Mouse (Mus musculus) hindbrain, embryonic 13.5 days (tissue): ENCODE data around the gene Ptgfrn. TPM values are rescaled to one million over a fixed set of nuclear protein-coding genes. Genes with fewer than 3 reads are reported as not detected.

Source experiments
- ATAC-seq: fragments of 200-750 bp; cut with Nextera tagmentation; 2 replicates; pipeline ENCODE4 v1.8.0; 2017; ENCODE audit warnings: moderate TSS enrichment; ENCODE audit not compliant: low FRiP score
- H3K27ac ChIP-seq: fragments of 300-500 bp; sonication (generic); 2 replicates; pipeline ENCODE4 v1.5.1; 2015; ENCODE audit warnings: inconsistent platforms, mild to moderate bottlenecking, moderate library complexity
- H3K27me3 ChIP-seq: fragments of 300-500 bp; sonication (generic); 2 replicates; pipeline ENCODE4 v1.6.1; 2015; ENCODE audit warnings: mild to moderate bottlenecking, inconsistent platforms
- H3K36me3 ChIP-seq: fragments of 300-500 bp; sonication (generic); 2 replicates; pipeline ENCODE4 v1.6.1; 2015; ENCODE audit warnings: mild to moderate bottlenecking, inconsistent platforms
- H3K4me1 ChIP-seq: fragments of 300-500 bp; sonication (generic); replicated peaks from 2 replicates; pipeline ENCODE4 v1.6.1; 2015; ENCODE audit warnings: inconsistent platforms
- H3K4me2 ChIP-seq: fragments of 300-500 bp; sonication (generic); 2 replicates; pipeline ENCODE4 v1.6.1; 2015; ENCODE audit warnings: inconsistent platforms, mild to moderate bottlenecking, moderate library complexity
- H3K4me3 ChIP-seq: fragments of 300-500 bp; sonication (generic); 2 replicates; pipeline ENCODE4 v1.5.1; 2015; ENCODE audit warnings: mild to moderate bottlenecking, inconsistent platforms
- H3K9ac ChIP-seq: fragments of 300-500 bp; sonication (generic); 2 replicates; pipeline ENCODE4 v1.6.1; 2015; ENCODE audit warnings: mild to moderate bottlenecking, inconsistent platforms
- H3K9me3 ChIP-seq: fragments of 300-500 bp; sonication (generic); 2 replicates; pipeline ENCODE4 v1.6.1; 2016; ENCODE audit warnings: inconsistent platforms
- WGBS: fragments of 180-500 bp; shearing (Covaris S2); methylation state at CpG from one replicate; pipeline ENCODE4 v1.1.7; 2015; 5-methylcytosine and 5-hydroxymethylcytosine counted together
- polyA plus RNA-seq: library from polyadenylated mRNA; unstranded; fragments of >200 nt; fragmentation: Nextera tagmentation; extraction: Ambion mirVana; gene quantifications from 2 replicates; pipeline ENCODE4 v1.2.1, GENCODE M21; 2015

Gene Ptgfrn
- polyA plus RNA-seq, 1 experiment from 2014 or later, result 2.1 TPM

- no peak for ATAC-seq
- WGBS, result 95% methylated on average over 4 of the region's 4 CpGs
- Histone ChIP-seq H3K4me2 (no peak within 1 kb of the TSS), H3K9me3 (no peaks in the 10 kb centered on the region), H3K4me1 (no peaks in the 10 kb centered on the region), H3K36me3 (no peaks in the 10 kb centered on the region), H3K9ac (no peak within 1 kb of the TSS), H3K27me3 (no peaks in the 10 kb centered on the region), H3K4me3 (no peak within 1 kb of the TSS), H3K27ac (no peak within 1 kb of the TSS)
Observed at GRCm38 (mm10) chr3:101029339-101029738, 80.7 kb downstream of the Ptgfrn start, which contains the start of gene Cd101. Gene Cd101, minus strand, starts transcription at chr3:101029556.

- WGBS, result 82% methylated on average over 1 of the region's 1 CpGs
- no peaks in the 10 kb centered on the region for H3K9me3 ChIP-seq
- no peaks in the 10 kb centered on the region for H3K27me3 ChIP-seq
- ATAC-seq, result no peak
- no peak overlapping the region for H3K4me3 ChIP-seq
- no peaks in the 10 kb centered on the region for H3K4me1 ChIP-seq
- H3K36me3 ChIP-seq, result no peaks in the 10 kb centered on the region
- no peak overlapping the region for H3K27ac ChIP-seq
- no peak overlapping the region for H3K9ac ChIP-seq
- H3K4me2 ChIP-seq, result no peak overlapping the region
Observed at GRCm38 (mm10) chr3:101026741-101027140, 83.3 kb downstream of the Ptgfrn start.

GRCm38 (mm10) chr3:101022967-101023366, 87.1 kb downstream of the Ptgfrn start:
- no peaks in the 10 kb centered on the region for H3K9me3 ChIP-seq
- H3K27ac ChIP-seq, result no peak overlapping the region
- H3K4me1 ChIP-seq, result no peaks in the 10 kb centered on the region
- H3K27me3 ChIP-seq, result no peaks in the 10 kb centered on the region
- no peak for ATAC-seq
- no peak overlapping the region for H3K4me3 ChIP-seq
- WGBS, result 91% methylated on average over 6 of the region's 6 CpGs
- H3K4me2 ChIP-seq, result no peak overlapping the region
- no peak overlapping the region for H3K9ac ChIP-seq
- H3K36me3 ChIP-seq, result no peaks in the 10 kb centered on the region

- no peak for ATAC-seq
- H3K27ac ChIP-seq, result no peak overlapping the region
- no peaks in the 10 kb centered on the region for H3K4me1 ChIP-seq
- no peak overlapping the region for H3K4me2 ChIP-seq
- H3K4me3 ChIP-seq, result no peak overlapping the region
- H3K27me3 ChIP-seq, result no peaks in the 10 kb centered on the region
- no peaks in the 10 kb centered on the region for H3K9me3 ChIP-seq
- H3K9ac ChIP-seq, result no peak overlapping the region
- 77% methylated on average over 8 of the region's 8 CpGs for WGBS
- no peaks in the 10 kb centered on the region for H3K36me3 ChIP-seq
Observed at GRCm38 (mm10) chr3:101021481-101022051, 88.5 kb downstream of the Ptgfrn start.

GRCm38 (mm10) chr3:101021073-101021472, 89.0 kb downstream of the Ptgfrn start:
- Histone ChIP-seq H3K27ac (no peak overlapping the region), H3K27me3 (no peaks in the 10 kb centered on the region), H3K9me3 (no peaks in the 10 kb centered on the region), H3K4me3 (no peak overlapping the region), H3K9ac (no peak overlapping the region), H3K36me3 (no peaks in the 10 kb centered on the region), H3K4me1 (no peaks in the 10 kb centered on the region), H3K4me2 (no peak overlapping the region)
- 90% methylated on average over 5 of the region's 5 CpGs for WGBS
- no peak for ATAC-seq

GRCm38 (mm10) chr3:101018494-101018893, 91.6 kb downstream of the Ptgfrn start:
- Histone ChIP-seq H3K4me3 (no peak overlapping the region), H3K4me2 (no peak overlapping the region), H3K9ac (no peak overlapping the region), H3K9me3 (no peaks in the 10 kb centered on the region), H3K27me3 (no peaks in the 10 kb centered on the region), H3K27ac (no peak overlapping the region), H3K36me3 (no peaks in the 10 kb centered on the region), H3K4me1 (peaks cover 14% of the 10 kb centered on the region)
- ATAC-seq, result no peak
- 91% methylated on average over 6 of the region's 6 CpGs for WGBS

- Histone ChIP-seq H3K4me1 (peaks cover 19% of the 10 kb centered on the region), H3K4me3 (no peak overlapping the region), H3K27ac (no peak overlapping the region), H3K36me3 (no peaks in the 10 kb centered on the region), H3K4me2 (no peak overlapping the region), H3K27me3 (0 out of 2 replicates have a peak, but pooled peaks cover 3% of the 10 kb centered on the region), H3K9me3 (no peaks in the 10 kb centered on the region), H3K9ac (no peak overlapping the region)
- no peak for ATAC-seq
- 84% methylated on average over 7 of the region's 7 CpGs for WGBS
Observed at GRCm38 (mm10) chr3:101016050-101016449, 94.0 kb downstream of the Ptgfrn start.

- Histone ChIP-seq H3K27me3 (0 out of 2 replicates have a peak, but pooled peaks cover 3% of the 10 kb centered on the region), H3K9ac (no peak overlapping the region), H3K27ac (no peak overlapping the region), H3K4me2 (no peak overlapping the region), H3K4me3 (no peak overlapping the region), H3K9me3 (no peaks in the 10 kb centered on the region), H3K36me3 (no peaks in the 10 kb centered on the region), H3K4me1 (peaks cover 19% of the 10 kb centered on the region)
- 64% methylated on average over 4 of the region's 4 CpGs for WGBS
- no peak for ATAC-seq
Observed at GRCm38 (mm10) chr3:101015254-101015653, 94.8 kb downstream of the Ptgfrn start.

- Histone ChIP-seq H3K4me2 (no peak overlapping the region), H3K36me3 (no peaks in the 10 kb centered on the region), H3K4me1 (peaks cover 19% of the 10 kb centered on the region), H3K9ac (no peak overlapping the region), H3K4me3 (no peak overlapping the region), H3K27me3 (0 out of 2 replicates have a peak, but pooled peaks cover 3% of the 10 kb centered on the region), H3K27ac (no peak overlapping the region), H3K9me3 (no peaks in the 10 kb centered on the region)
- WGBS, result 94% methylated on average over 3 of the region's 3 CpGs
- no peak for ATAC-seq
Observed at GRCm38 (mm10) chr3:101013536-101013935, 96.5 kb downstream of the Ptgfrn start.

- H3K9ac ChIP-seq, result no peak overlapping the region
- H3K27me3 ChIP-seq, result 0 out of 2 replicates have a peak, but pooled peaks cover 3% of the 10 kb centered on the region
- H3K4me1 ChIP-seq, result peaks cover 19% of the 10 kb centered on the region
- H3K4me3 ChIP-seq, result no peak overlapping the region
- H3K36me3 ChIP-seq, result no peaks in the 10 kb centered on the region
- H3K9me3 ChIP-seq, result no peaks in the 10 kb centered on the region
- H3K27ac ChIP-seq, result no peak overlapping the region
- no peak overlapping the region for H3K4me2 ChIP-seq
- no peak for ATAC-seq
- 92% methylated on average over 10 of the region's 10 CpGs for WGBS
Observed at GRCm38 (mm10) chr3:101013005-101013404, 97.1 kb downstream of the Ptgfrn start.

- Histone ChIP-seq H3K27ac (no peak overlapping the region), H3K36me3 (no peaks in the 10 kb centered on the region), H3K4me1 (peaks cover 19% of the 10 kb centered on the region), H3K4me2 (no peak overlapping the region), H3K9ac (no peak overlapping the region), H3K9me3 (no peaks in the 10 kb centered on the region), H3K4me3 (no peak overlapping the region), H3K27me3 (0 out of 2 replicates have a peak, but pooled peaks cover 3% of the 10 kb centered on the region)
- WGBS, result 78% methylated on average over 8 of the region's 8 CpGs
- no peak for ATAC-seq
Observed at GRCm38 (mm10) chr3:101012597-101012996, 97.5 kb downstream of the Ptgfrn start.

GRCm38 (mm10) chr3:101012131-101012571, 97.9 kb downstream of the Ptgfrn start:
- no peak overlapping the region for H3K27ac ChIP-seq
- no peak overlapping the region for H3K9ac ChIP-seq
- WGBS, result 70% methylated on average over 10 of the region's 10 CpGs
- H3K4me2 ChIP-seq, result no peak overlapping the region
- H3K9me3 ChIP-seq, result no peaks in the 10 kb centered on the region
- peaks cover 19% of the 10 kb centered on the region for H3K4me1 ChIP-seq
- no peak for ATAC-seq
- H3K4me3 ChIP-seq, result no peak overlapping the region
- no peaks in the 10 kb centered on the region for H3K36me3 ChIP-seq
- 0 out of 2 replicates have a peak, but pooled peaks cover 3% of the 10 kb centered on the region for H3K27me3 ChIP-seq

GRCm38 (mm10) chr3:101011203-101011600, 98.9 kb downstream of the Ptgfrn start:
- H3K27ac ChIP-seq, result no peak overlapping the region
- peaks cover 19% of the 10 kb centered on the region for H3K4me1 ChIP-seq
- 62% methylated on average over 5 of the region's 5 CpGs for WGBS
- H3K36me3 ChIP-seq, result no peaks in the 10 kb centered on the region
- no peak overlapping the region for H3K4me3 ChIP-seq
- ATAC-seq, result no peak
- H3K4me2 ChIP-seq, result no peak overlapping the region
- H3K9ac ChIP-seq, result no peak overlapping the region
- no peaks in the 10 kb centered on the region for H3K9me3 ChIP-seq
- 0 out of 2 replicates have a peak, but pooled peaks cover 3% of the 10 kb centered on the region for H3K27me3 ChIP-seq
